Mouse (Mus musculus) thymus, postnatal 25 days (tissue): ENCODE data around the gene Serpina10.
A peak's percentile ranks its signal among the peaks of the same experiment; 100 is the strongest.
"Not testable (repeated sequence)": the region's sequence is repeated elsewhere in the genome, so short reads cannot be mapped to it uniquely, and the experiment has no call there.

Experiments used
- DNase-seq: peaks from one replicate; pipeline ENCODE4 v3.0.0; 2022

Gene Serpina10

GRCm38 (mm10) chr12:103631203-103631612 is at the start of gene Serpina10:
Gene Serpina10 (minus strand): TSS chr12:103631444.
- DNase-seq: no peak

- DNase-seq: not testable (repeated sequence)
These were observed 48.6 kb upstream of the Serpina10 start for GRCm38 (mm10) chr12:103679853-103680252.

- no peak for DNase-seq
These were observed 44.8 kb upstream of the Serpina10 start, which contains the start of gene Serpina16 for GRCm38 (mm10) chr12:103676039-103676438. Gene Serpina16 (minus strand): TSS chr12:103676139.

GRCm38 (mm10) chr12:103673179-103673578 is 41.9 kb upstream of the Serpina10 start:
- no peak for DNase-seq

GRCm38 (mm10) chr12:103671483-103671882 is 40.2 kb upstream of the Serpina10 start:
- DNase-seq: no peak

GRCm38 (mm10) chr12:103670964-103671363 is 39.7 kb upstream of the Serpina10 start:
- no peak for DNase-seq

- no peak for DNase-seq
These were observed 39.1 kb upstream of the Serpina10 start for GRCm38 (mm10) chr12:103670344-103670743.

- DNase-seq: no peak
These were observed 34.0 kb upstream of the Serpina10 start for GRCm38 (mm10) chr12:103665286-103665685.

GRCm38 (mm10) chr12:103662053-103662452 is 30.8 kb upstream of the Serpina10 start:
- not testable (repeated sequence) for DNase-seq

- no peak for DNase-seq
These were observed 28.8 kb upstream of the Serpina10 start for GRCm38 (mm10) chr12:103660076-103660475.

- no peak for DNase-seq
These were observed 27.9 kb upstream of the Serpina10 start for GRCm38 (mm10) chr12:103659171-103659570.

- no peak for DNase-seq
These were observed 26.7 kb upstream of the Serpina10 start for GRCm38 (mm10) chr12:103657991-103658390.

GRCm38 (mm10) chr12:103656848-103657626 is 25.8 kb upstream of the Serpina10 start, which contains the start of gene Serpina6:
Gene Serpina6 (minus strand): TSS chr12:103657212.
- DNase-seq: no peak

- DNase-seq: no peak
These were observed 24.1 kb upstream of the Serpina10 start for GRCm38 (mm10) chr12:103655123-103656044.

GRCm38 (mm10) chr12:103653836-103654235 is 22.6 kb upstream of the Serpina10 start:
- DNase-seq: no peak

- DNase-seq: no peak
These were observed 15.1 kb upstream of the Serpina10 start for GRCm38 (mm10) chr12:103646314-103646713.

- no peak for DNase-seq
These were observed 13.4 kb upstream of the Serpina10 start for GRCm38 (mm10) chr12:103644601-103645000.

- no peak for DNase-seq
These were observed 12.6 kb upstream of the Serpina10 start for GRCm38 (mm10) chr12:103643818-103644217.

GRCm38 (mm10) chr12:103643336-103643735 is 12.1 kb upstream of the Serpina10 start:
- peak; percentile 58 for DNase-seq

- DNase-seq: no peak
These were observed 4.6 kb upstream of the Serpina10 start for GRCm38 (mm10) chr12:103635846-103636245.

GRCm38 (mm10) chr12:103634430-103634829 is 3.2 kb upstream of the Serpina10 start:
- DNase-seq: no peak

- no peak for DNase-seq
These were observed 14.4 kb downstream of the Serpina10 start for GRCm38 (mm10) chr12:103616860-103617261.

- no peak for DNase-seq
These were observed 15.5 kb downstream of the Serpina10 start for GRCm38 (mm10) chr12:103615734-103616133.
